In the genomic region with DNA sequence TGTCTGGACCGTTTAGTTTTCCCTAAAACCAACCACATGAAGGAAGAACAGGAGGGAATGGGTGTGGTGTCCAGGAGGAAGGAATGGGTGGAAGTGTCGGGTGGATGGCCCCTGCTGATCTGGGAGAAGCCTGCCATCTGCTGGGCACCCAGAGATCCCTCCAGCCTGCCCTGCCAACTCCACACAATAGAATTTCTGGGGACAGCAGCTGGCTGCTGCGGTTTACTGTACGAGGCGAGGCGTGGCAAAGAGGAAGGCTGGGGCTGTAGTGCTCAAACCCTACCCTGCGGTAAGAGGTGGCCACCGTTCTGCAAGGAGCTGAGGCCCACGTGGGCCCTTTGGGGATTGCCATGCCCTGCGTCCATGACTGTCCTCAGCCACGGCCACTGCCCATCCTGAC, we compare ENCODE assay signal across 8 mouse cellular contexts. TPM values are rescaled to one million over a fixed set of nuclear protein-coding genes. Genes with fewer than 3 reads are reported as not detected.
DNase-seq lines count a peak whose midpoint lies in the region; ATAC-seq and TF ChIP-seq lines count a peak whose summit lies in the region.

No protein-coding gene starts in this region.

- no peak overlapping the region for H3K4me2 ChIP-seq in liver, embryonic 14.5 days (ENCODE audit: low read depth)
- no peak overlapping the region for H3K4me2 ChIP-seq in stomach, postnatal 0 days (replicated peaks; ENCODE audit: low read depth)

- 23% methylated on average over 11 of the region's 11 CpGs for WGBS in kidney, adult 2 months
- WGBS in liver, embryonic 14.5 days (ENCODE audit: insufficient replicate concordance) = 12% methylated on average over 11 of the region's 11 CpGs
- WGBS in stomach, postnatal 0 days = 24% methylated on average over 11 of the region's 11 CpGs

- no peaks in the 10 kb centered on the region for H3K4me1 ChIP-seq in kidney, adult 2 months (ENCODE audit: control insufficient read depth, insufficient read depth, low read length)
- no peaks in the 10 kb centered on the region; a peak in 1 of 4 replicates for H3K4me1 ChIP-seq in liver, embryonic 14.5 days (replicated peaks; ENCODE audit: control insufficient read depth in 2 of 2, insufficient read depth in 2 of 2, low read length in 1 of 2)
- peaks cover 3% of the 10 kb centered on the region; the same call in 1 of the 2 replicates for H3K4me1 ChIP-seq in stomach, postnatal 0 days (replicated peaks; ENCODE audit: control insufficient read depth, insufficient read depth)

- H3K36me3 ChIP-seq in C2C12 (ENCODE audit: control insufficient read depth, insufficient read depth) = no peaks in the 10 kb centered on the region
- no peaks in the 10 kb centered on the region for H3K36me3 ChIP-seq in kidney, adult 2 months (ENCODE audit: control insufficient read depth, insufficient read depth, low read length)
- no peaks in the 10 kb centered on the region for H3K36me3 ChIP-seq in liver, embryonic 14.5 days (replicated peaks; ENCODE audit: control insufficient read depth, insufficient read depth, low read depth)
- H3K36me3 ChIP-seq in stomach, postnatal 0 days (ENCODE audit: control insufficient read depth, insufficient read depth, low read length) = no peaks in the 10 kb centered on the region

- H3K27me3 ChIP-seq in C2C12 (ENCODE audit: control insufficient read depth, insufficient read depth, insufficient read length) = no peaks in the 10 kb centered on the region
- H3K27me3 ChIP-seq in kidney, adult 2 months (replicated peaks; ENCODE audit: control insufficient read depth, insufficient read depth, low read length) = no peaks in the 10 kb centered on the region
- H3K27me3 ChIP-seq in liver, embryonic 14.5 days (ENCODE audit: control insufficient read depth, insufficient read depth, low read length) = no peaks in the 10 kb centered on the region
- no peaks in the 10 kb centered on the region for H3K27me3 ChIP-seq in stomach, postnatal 0 days (ENCODE audit: control insufficient read depth, insufficient read depth, low read length)

- no peaks in the 10 kb centered on the region for H3K9me3 ChIP-seq in liver, embryonic 14.5 days (ENCODE audit: control insufficient read depth, low read length)
- H3K9me3 ChIP-seq in stomach, postnatal 0 days (ENCODE audit: control insufficient read depth, low read length) = no peaks in the 10 kb centered on the region

- peak; percentile 86 to 90 for DNase-seq in adrenal gland, adult (ENCODE audit: inconsistent age in 2 of 2, low spot score in 1 of 2)
- DNase-seq in embryo, embryonic 9.5 days (ENCODE audit: extremely low spot score) = peak; percentile 50
- DNase-seq in heart, adult 9 months (ENCODE audit: low spot score in 2 of 2) = peak; percentile 51 to 65
- peak; percentile 74 for DNase-seq in kidney, adult 2 months
- DNase-seq in liver, embryonic 14.5 days (ENCODE audit: low read depth in 3 of 3, low spot score in 3 of 3) = no peak
- peak; percentile 60 for DNase-seq in neural tube, embryonic 10.5 days (ENCODE audit: extremely low spot score, low spot score)
- peak; percentile 85 for DNase-seq in stomach, postnatal 0 days (ENCODE audit: low spot score)

- no peak overlapping the region for H3ac ChIP-seq in C2C12 (ENCODE audit: control insufficient read depth, insufficient read length, low read depth)

- H3K4me3 ChIP-seq in C2C12 (ENCODE audit: insufficient read depth, poor library complexity, severe bottlenecking) = no peak overlapping the region
- H3K4me3 ChIP-seq in kidney, adult 2 months (ENCODE audit: insufficient read depth, low read depth, low read length) = no peak overlapping the region
- H3K4me3 ChIP-seq in liver, embryonic 14.5 days (ENCODE audit: insufficient read depth in 1 of 2, low read depth in 2 of 2, low read length in 2 of 2) = no peak overlapping the region
- no peak overlapping the region for H3K4me3 ChIP-seq in stomach, postnatal 0 days (ENCODE audit: low read depth, low read length)

- TF ChIP-seq POLR2A in kidney, adult 2 months (IDR thresholded peaks at IDR 0.05; ENCODE audit: low read depth, low read length) = no peak

- 0 out of 2 replicates have a peak, but pooled peaks have one; percentile 28 for ATAC-seq in liver, embryonic 14.5 days (ENCODE audit: insufficient read depth)
- ATAC-seq in stomach, postnatal 0 days (ENCODE audit: low FRiP score, low TSS enrichment) = peak; percentile 68

- peak; percentile 94 for TF ChIP-seq CTCF in C2C12 (IDR thresholded peaks at IDR 0.05; ENCODE audit: control insufficient read depth, insufficient read depth, insufficient read length)
- peak; percentile 94 for TF ChIP-seq CTCF in kidney, adult 2 months (conservative IDR thresholded peaks at IDR 0.05; ENCODE audit: insufficient read depth, insufficient read length, low read depth, low read length)
- TF ChIP-seq CTCF in liver, embryonic 14.5 days (IDR thresholded peaks at IDR 0.05; ENCODE audit: low read depth) = peak; percentile 74
- peak; percentile 92 for TF ChIP-seq CTCF in stomach, postnatal 0 days (IDR thresholded peaks at IDR 0.05; ENCODE audit: low read depth)

- no peak for TF ChIP-seq EP300 in liver, embryonic 14.5 days (IDR thresholded peaks at IDR 0.05; ENCODE audit: low read depth)
- TF ChIP-seq EP300 in stomach, postnatal 0 days (optimal IDR thresholded peaks at IDR 0.05) = no peak

- no peak overlapping the region for H3K9ac ChIP-seq in liver, embryonic 14.5 days (replicated peaks)
- H3K9ac ChIP-seq in stomach, postnatal 0 days (ENCODE audit: low read length) = 0 out of 2 replicates have a peak overlapping the region, but pooled peaks have one; percentile 4

- H3K79me2 ChIP-seq in C2C12 (ENCODE audit: control insufficient read depth, insufficient read depth) = no peaks in the 10 kb centered on the region

- no peak overlapping the region for H3K27ac ChIP-seq in kidney, adult 2 months (ENCODE audit: insufficient read depth, low read depth, low read length)
- H3K27ac ChIP-seq in liver, embryonic 14.5 days = no peak overlapping the region
- H3K27ac ChIP-seq in stomach, postnatal 0 days (replicated peaks) = no peak overlapping the region; the same call in 1 of the 2 replicates

- H3K79me3 ChIP-seq in C2C12 (ENCODE audit: low read depth) = no peaks in the 10 kb centered on the region

TF ChIP-seq in C2C12, 6 proteins besides CTCF, POLR2A, EP300 and RAD21:
- TF ChIP-seq FOSL1 (IDR thresholded peaks at IDR 0.05; ENCODE audit: insufficient read depth, low read length, poor library complexity, severe bottlenecking) = no peak
- TF ChIP-seq CEBPB (IDR thresholded peaks at IDR 0.05; ENCODE audit: low read depth) = no peak
- TF ChIP-seq USF1 (IDR thresholded peaks at IDR 0.05; ENCODE audit: low read depth) = peak; percentile 46
- peak; percentile 73 for TF ChIP-seq MYOD1 (IDR thresholded peaks at IDR 0.05; ENCODE audit: control insufficient read depth, insufficient read length, low read depth)
- peak; percentile 83 for TF ChIP-seq MAX (IDR thresholded peaks at IDR 0.05)

RNA-seq across cellular contexts. Expression of gene Tbc1d16, which starts 37.8 kb away (rescaled TPM):
- polyA plus RNA-seq in C2C12 (2012; fragmentation: generic; extraction: Trizol) = 4.9 TPM
- polyA plus RNA-seq in kidney, adult 2 months (2012; rRNA removed) = 25.2 and 31.5 TPM in 2 replicates
- 0.92 and 1.0 TPM in 2 replicates for polyA plus RNA-seq in liver, embryonic 14.5 days (2012; rRNA removed)
- polyA plus RNA-seq in liver, embryonic 14.5 days (2014; fragmentation: Nextera tagmentation; extraction: Ambion mirVana) = 0.58 and 0.76 TPM in 2 replicates
- 4.8 and 6.3 TPM in 2 replicates for polyA plus RNA-seq in stomach, postnatal 0 days (2015; fragmentation: Nextera tagmentation; extraction: Ambion mirVana)

RNA-seq across cellular contexts. Expression of gene Ccdc40, which starts 37.9 kb away (rescaled TPM):
- 0.12 TPM for polyA plus RNA-seq in C2C12 (2012; fragmentation: generic; extraction: Trizol)
- 0.27 and 0.30 TPM in 2 replicates for polyA plus RNA-seq in kidney, adult 2 months (2012; rRNA removed)
- polyA plus RNA-seq in liver, embryonic 14.5 days (2012; rRNA removed) = 0.42 and 0.59 TPM in 2 replicates
- 0.29 and 0.42 TPM in 2 replicates for polyA plus RNA-seq in liver, embryonic 14.5 days (2014; fragmentation: Nextera tagmentation; extraction: Ambion mirVana)
- 0.92 and 1.2 TPM in 2 replicates for polyA plus RNA-seq in stomach, postnatal 0 days (2015; fragmentation: Nextera tagmentation; extraction: Ambion mirVana)

Comparison
In these comparisons a context has a peak if more than half of its experiments do, and no peak if none do; other contexts are left out.
1. DNase-seq: peak in adrenal gland, adult (2 of 2), embryo, embryonic 9.5 days (single experiment), heart, adult 9 months (2 of 2), kidney, adult 2 months (single experiment), neural tube, embryonic 10.5 days (single experiment) and stomach, postnatal 0 days (single experiment); none in liver, embryonic 14.5 days (0 of 3).
2. Peak in every context shown above with its lines, with median percentiles within 50 percentile points of each other: CTCF ChIP-seq.